In the genomic region with DNA sequence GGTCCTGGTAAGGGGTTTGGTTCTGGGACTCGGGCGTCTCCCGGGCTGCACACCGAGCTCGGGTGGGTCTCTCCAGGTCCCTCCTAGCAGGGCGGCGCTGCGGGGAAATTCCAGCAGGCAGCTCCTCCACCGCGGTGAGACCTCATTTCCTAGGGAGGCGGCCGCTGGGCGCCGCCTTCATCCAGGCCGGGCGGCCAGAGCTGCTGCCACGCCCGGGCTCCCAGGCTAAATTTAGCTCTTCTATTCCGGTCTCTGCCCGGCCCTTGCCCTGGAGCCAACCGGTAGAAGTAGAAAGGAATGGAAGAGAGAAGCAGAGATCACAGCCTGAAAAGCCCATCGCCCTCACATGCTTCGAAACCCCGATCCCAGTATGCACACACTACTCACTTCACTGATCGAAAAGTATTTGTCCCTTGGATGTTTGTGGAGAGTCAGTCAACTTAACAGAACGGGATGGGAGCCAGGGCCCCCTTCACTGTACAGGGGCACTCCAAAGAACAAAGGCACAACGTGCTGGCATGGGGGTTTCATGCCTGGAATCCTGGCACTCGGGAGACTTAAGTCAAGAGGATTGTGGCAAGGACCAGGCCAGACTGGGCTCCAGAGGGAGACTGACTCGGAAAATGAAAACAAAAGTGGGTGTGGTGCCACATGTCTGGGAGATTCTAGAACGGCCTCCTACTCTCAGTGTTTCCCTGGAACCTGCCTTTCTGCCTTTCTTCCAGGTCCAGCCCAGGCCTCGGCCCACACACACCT, we compare ENCODE assay signal across 8 mouse cellular contexts. TPM values are rescaled to one million over a fixed set of nuclear protein-coding genes. Genes with fewer than 3 reads are reported as not detected.
A peak's percentile ranks its signal among the peaks of the same experiment; 100 is the strongest.
DNase-seq lines count a peak whose midpoint lies in the region; ATAC-seq and TF ChIP-seq lines count a peak whose summit lies in the region.
"Had no signal": no experiment of that assay in that cellular context is flagged by ENCODE, and none has a peak within 500 bp of the region (broad histone marks: within the 10 kb centered on the region; RNA-seq: fewer than 3 reads in every experiment).

No protein-coding gene starts in this region.

- peak overlapping the region; percentile 57 for H3K9ac ChIP-seq in hindbrain, embryonic 11.5 days (ENCODE audit: low read depth, low read length)
- peak overlapping the region; percentile 55 for H3K9ac ChIP-seq in limb, embryonic 14.5 days (ENCODE audit: low read depth, low read length, severe bottlenecking)
- H3K9ac ChIP-seq in midbrain, embryonic 13.5 days (replicated peaks), result peak overlapping the region; percentile 55
- peak overlapping the region; percentile 69 for H3K9ac ChIP-seq in stomach, embryonic 16.5 days (ENCODE audit: low read length)

- DNase-seq in adrenal gland, adult 18-20 months (ENCODE audit: low spot score in 2 of 2), result peak; percentile 60 to 74
- DNase-seq in cerebellum, adult 8-10 months, result peak; percentile 72
- DNase-seq in forelimb bud, embryonic 11.5 days (ENCODE audit: low read depth, low spot score), result peak; percentile 47
- peak; percentile 56 for DNase-seq in hindbrain, embryonic 11.5 days (ENCODE audit: low spot score)
- DNase-seq in limb, embryonic 14.5 days (ENCODE audit: low spot score), result peak; percentile 81

- TF ChIP-seq POLR2A in limb, embryonic 14.5 days (IDR thresholded peaks at IDR 0.05; ENCODE audit: borderline replicate concordance, extremely low read depth, insufficient read depth, insufficient read length), result no peak

- H3K27ac ChIP-seq in hindbrain, embryonic 11.5 days (ENCODE audit: low read depth, low read length), result no peak overlapping the region
- H3K27ac ChIP-seq in limb, embryonic 14.5 days (replicated peaks; ENCODE audit: low read depth, low read length), result peak overlapping the region; percentile 91
- peak overlapping the region; percentile 30; the same call in 1 of the 2 replicates for H3K27ac ChIP-seq in midbrain, embryonic 13.5 days
- peak overlapping the region; percentile 98 for H3K27ac ChIP-seq in stomach, embryonic 16.5 days (ENCODE audit: low read length)

- H3K4me1 ChIP-seq in hindbrain, embryonic 11.5 days (replicated peaks; ENCODE audit: control insufficient read depth, insufficient read depth, low read length), result peaks cover 4% of the 10 kb centered on the region; the same call in 1 of the 2 replicates
- H3K4me1 ChIP-seq in limb, embryonic 14.5 days (ENCODE audit: control insufficient read depth, insufficient read depth, low read length), result peaks cover 16% of the 10 kb centered on the region
- peaks cover 8% of the 10 kb centered on the region for H3K4me1 ChIP-seq in midbrain, embryonic 13.5 days (replicated peaks)
- H3K4me1 ChIP-seq in stomach, embryonic 16.5 days (ENCODE audit: control insufficient read depth, insufficient read depth, low read length), result peaks cover 32% of the 10 kb centered on the region

- ATAC-seq in hindbrain, embryonic 11.5 days (ENCODE audit: low FRiP score), result peak; percentile 27; the same call in 1 of the 2 replicates
- ATAC-seq in limb, embryonic 14.5 days (ENCODE audit: low FRiP score, low read depth), result peak; percentile 74
- peak; percentile 65; the same call in 1 of the 2 replicates for ATAC-seq in midbrain, embryonic 13.5 days
- ATAC-seq in stomach, embryonic 16.5 days (ENCODE audit: insufficient read depth, low FRiP score), result peak; percentile 85

- H3K9me3 ChIP-seq in hindbrain, embryonic 11.5 days (ENCODE audit: control insufficient read depth, low read length), result no peaks in the 10 kb centered on the region
- no peaks in the 10 kb centered on the region for H3K9me3 ChIP-seq in limb, embryonic 14.5 days (ENCODE audit: control insufficient read depth, low read length)
- no peaks in the 10 kb centered on the region for H3K9me3 ChIP-seq in midbrain, embryonic 13.5 days
- H3K9me3 ChIP-seq in stomach, embryonic 16.5 days (replicated peaks; ENCODE audit: control insufficient read depth, low read length), result no peaks in the 10 kb centered on the region

- H3K36me3 ChIP-seq in hindbrain, embryonic 11.5 days (ENCODE audit: control insufficient read depth, insufficient read depth, low read length), result no peaks in the 10 kb centered on the region
- no peaks in the 10 kb centered on the region for H3K36me3 ChIP-seq in limb, embryonic 14.5 days (ENCODE audit: control insufficient read depth, insufficient read depth, low read length)
- no peaks in the 10 kb centered on the region for H3K36me3 ChIP-seq in midbrain, embryonic 13.5 days
- H3K36me3 ChIP-seq in stomach, embryonic 16.5 days (ENCODE audit: control insufficient read depth, insufficient read depth, low read length), result no peaks in the 10 kb centered on the region

- 28% methylated on average over 31 of the region's 31 CpGs for WGBS in hindbrain, embryonic 11.5 days
- WGBS in limb, embryonic 14.5 days, result 15% methylated on average over 31 of the region's 31 CpGs
- WGBS in midbrain, embryonic 13.5 days, result 24% methylated on average over 31 of the region's 31 CpGs
- WGBS in stomach, embryonic 16.5 days, result 8% methylated on average over 31 of the region's 31 CpGs

- H3K4me3 ChIP-seq in hindbrain, embryonic 11.5 days (ENCODE audit: low read depth, low read length), result no peak overlapping the region
- H3K4me3 ChIP-seq in limb, embryonic 14.5 days (replicated peaks; ENCODE audit: low read length), result peak overlapping the region; percentile 0
- H3K4me3 ChIP-seq in midbrain, embryonic 13.5 days (replicated peaks), result peak overlapping the region; percentile 14
- H3K4me3 ChIP-seq in stomach, embryonic 16.5 days (replicated peaks; ENCODE audit: low read length), result peak overlapping the region; percentile 28

- H3K4me2 ChIP-seq in hindbrain, embryonic 11.5 days (replicated peaks; ENCODE audit: low read depth, low read length), result peak overlapping the region; percentile 21; the same call in 1 of the 2 replicates
- peak overlapping the region; percentile 36 for H3K4me2 ChIP-seq in limb, embryonic 14.5 days (replicated peaks; ENCODE audit: low read depth, low read length, severe bottlenecking)
- H3K4me2 ChIP-seq in midbrain, embryonic 13.5 days (replicated peaks), result peak overlapping the region; percentile 46
- H3K4me2 ChIP-seq in stomach, embryonic 16.5 days (ENCODE audit: low read depth, low read length), result peak overlapping the region; percentile 51

- no peaks in the 10 kb centered on the region; the same call in 1 of the 2 replicates for H3K27me3 ChIP-seq in hindbrain, embryonic 11.5 days (ENCODE audit: control insufficient read depth, insufficient read depth, low read length)
- no peaks in the 10 kb centered on the region for H3K27me3 ChIP-seq in limb, embryonic 14.5 days (ENCODE audit: control insufficient read depth, insufficient read depth, low read length)
- H3K27me3 ChIP-seq in midbrain, embryonic 13.5 days, result no peaks in the 10 kb centered on the region
- no peaks in the 10 kb centered on the region for H3K27me3 ChIP-seq in stomach, embryonic 16.5 days (ENCODE audit: control insufficient read depth, insufficient read depth, low read length)

RNA-seq across cellular contexts. Expression of a gene that starts 46.2 kb away (rescaled TPM):
- not detected for total RNA-seq in adrenal gland, adult 18-20 months (2021)
- polyA plus RNA-seq in hindbrain, embryonic 11.5 days (2014; fragmentation: Nextera tagmentation; extraction: Ambion mirVana), result 0.15 TPM in 1 of 2 replicates, not detected in the other
- not detected in 2 replicates for polyA plus RNA-seq in limb, embryonic 14.5 days (2012; rRNA removed)
- polyA plus RNA-seq in limb, embryonic 14.5 days (2014; fragmentation: Nextera tagmentation; extraction: Ambion mirVana), result not detected in 2 replicates
- polyA plus RNA-seq in midbrain, embryonic 13.5 days (2015; fragmentation: Nextera tagmentation; extraction: Ambion mirVana), result not detected in 2 replicates
- not detected in 2 replicates for polyA plus RNA-seq in stomach, embryonic 16.5 days (2015; fragmentation: Nextera tagmentation; extraction: Ambion mirVana)
- total RNA-seq: neutrophil, adult 5-6 weeks had no signal

RNA-seq across cellular contexts. Expression of a gene that starts 46.3 kb away (rescaled TPM):
- total RNA-seq in adrenal gland, adult 18-20 months (2021), result not detected
- not detected in 2 replicates for polyA plus RNA-seq in hindbrain, embryonic 11.5 days (2014; fragmentation: Nextera tagmentation; extraction: Ambion mirVana)
- polyA plus RNA-seq in limb, embryonic 14.5 days (2012; rRNA removed), result 0.09 TPM in 1 of 2 replicates, not detected in the other
- 0.17 TPM in 1 of 2 replicates, not detected in the other for polyA plus RNA-seq in limb, embryonic 14.5 days (2014; fragmentation: Nextera tagmentation; extraction: Ambion mirVana)
- polyA plus RNA-seq in midbrain, embryonic 13.5 days (2015; fragmentation: Nextera tagmentation; extraction: Ambion mirVana), result 0.22 TPM in 1 of 2 replicates, not detected in the other
- not detected in 2 replicates for polyA plus RNA-seq in stomach, embryonic 16.5 days (2015; fragmentation: Nextera tagmentation; extraction: Ambion mirVana)
- total RNA-seq: neutrophil, adult 5-6 weeks had no signal

RNA-seq across cellular contexts. Expression of a gene that starts 54.2 kb away (rescaled TPM):
- total RNA-seq in adrenal gland, adult 18-20 months (2021), result 100 to 1,000 TPM; 463 to 486 TPM
- polyA plus RNA-seq in hindbrain, embryonic 11.5 days (2014; fragmentation: Nextera tagmentation; extraction: Ambion mirVana), result 3,351 and 3,402 TPM in 2 replicates
- 1,648 and 3,055 TPM in 2 replicates for polyA plus RNA-seq in limb, embryonic 14.5 days (2012; rRNA removed)
- 2,429 and 2,674 TPM in 2 replicates for polyA plus RNA-seq in limb, embryonic 14.5 days (2014; fragmentation: Nextera tagmentation; extraction: Ambion mirVana)
- 2,381 and 2,469 TPM in 2 replicates for polyA plus RNA-seq in midbrain, embryonic 13.5 days (2015; fragmentation: Nextera tagmentation; extraction: Ambion mirVana)
- polyA plus RNA-seq in stomach, embryonic 16.5 days (2015; fragmentation: Nextera tagmentation; extraction: Ambion mirVana), result 1,914 and 2,170 TPM in 2 replicates

Comparison
In these comparisons a context has a peak if more than half of its experiments do, and no peak if none do; other contexts are left out.
1. ATAC-seq: peak in every context shown above with its lines; median percentile 85 in stomach, embryonic 16.5 days; 74 in limb, embryonic 14.5 days; 65 in midbrain, embryonic 13.5 days; 27 in hindbrain, embryonic 11.5 days.